Mouse (Mus musculus) cerebellum, adult 9-11 months (tissue): Measurements from ENCODE around the gene Tax1bp3.

Source experiments
- DNase-seq: peaks from one replicate; pipeline ENCODE4 v3.0.0; 2022

Gene Tax1bp3

GRCm38 (mm10) chr11:73176186-73176585 is 697 bp upstream of the Tax1bp3 start:
- no peak for DNase-seq

GRCm38 (mm10) chr11:73177509-73177875 is 609 bp downstream of the Tax1bp3 start:
- DNase-seq = no peak

- DNase-seq = no peak
Observed at GRCm38 (mm10) chr11:73177895-73178294, 1.0 kb downstream of the Tax1bp3 start.

- no peak for DNase-seq
Observed at GRCm38 (mm10) chr11:73185872-73186615, 9.2 kb downstream of the Tax1bp3 start.

- DNase-seq = no peak
Observed at GRCm38 (mm10) chr11:73187231-73187630, 10.3 kb downstream of the Tax1bp3 start.

- peak; percentile 84 for DNase-seq
Observed at GRCm38 (mm10) chr11:73193047-73193446, 16.2 kb downstream of the Tax1bp3 start.

- DNase-seq = no peak
Observed at GRCm38 (mm10) chr11:73194444-73194843, 17.6 kb downstream of the Tax1bp3 start.

- DNase-seq = no peak
Observed at GRCm38 (mm10) chr11:73198190-73198589, 21.3 kb downstream of the Tax1bp3 start.

GRCm38 (mm10) chr11:73198603-73199229 is 21.8 kb downstream of the Tax1bp3 start, which contains the start of gene Ctns:
Gene Ctns (minus strand): TSS chr11:73199042.
- DNase-seq = peak; percentile 92

GRCm38 (mm10) chr11:73199230-73199712 is 22.4 kb downstream of the Tax1bp3 start, which contains the start of gene Shpk:
Gene Shpk (plus strand): TSS chr11:73199460.
- peak; percentile 96 for DNase-seq

- no peak for DNase-seq
Observed at GRCm38 (mm10) chr11:73199879-73200278, 23.0 kb downstream of the Tax1bp3 start.

- DNase-seq = no peak
Observed at GRCm38 (mm10) chr11:73201021-73201420, 24.1 kb downstream of the Tax1bp3 start.

- no peak for DNase-seq
Observed at GRCm38 (mm10) chr11:73201597-73201996, 24.7 kb downstream of the Tax1bp3 start.

- DNase-seq = no peak
Observed at GRCm38 (mm10) chr11:73203895-73204294, 27.0 kb downstream of the Tax1bp3 start.

GRCm38 (mm10) chr11:73205194-73205593 is 28.3 kb downstream of the Tax1bp3 start:
- no peak for DNase-seq

GRCm38 (mm10) chr11:73207621-73208020 is 30.7 kb downstream of the Tax1bp3 start:
- no peak for DNase-seq

GRCm38 (mm10) chr11:73213956-73214355 is 37.1 kb downstream of the Tax1bp3 start:
- DNase-seq = no peak

- DNase-seq = no peak
Observed at GRCm38 (mm10) chr11:73219671-73220070, 42.8 kb downstream of the Tax1bp3 start.

- DNase-seq = no peak
Observed at GRCm38 (mm10) chr11:73220651-73221050, 43.8 kb downstream of the Tax1bp3 start.

- no peak for DNase-seq
Observed at GRCm38 (mm10) chr11:73222846-73223245, 46.0 kb downstream of the Tax1bp3 start.

- no peak for DNase-seq
Observed at GRCm38 (mm10) chr11:73223966-73224365, 47.1 kb downstream of the Tax1bp3 start.

GRCm38 (mm10) chr11:73225856-73226255 is 49.0 kb downstream of the Tax1bp3 start:
- DNase-seq = no peak

- no peak for DNase-seq
Observed at GRCm38 (mm10) chr11:73228881-73229280, 52.0 kb downstream of the Tax1bp3 start.

- no peak for DNase-seq
Observed at GRCm38 (mm10) chr11:73230081-73230480, 53.2 kb downstream of the Tax1bp3 start.
